Mouse (Mus musculus) retina, postnatal 1 day (tissue): ENCODE data around the gene Zfp319.

Experiments used
- DNase-seq: peaks from one replicate; pipeline ENCODE4 v3.0.0-alpha.2; 2012

The Zfp319 gene

GRCm38 (mm10) chr8:95305526-95305925, 26.2 kb downstream of the Zfp319 start:
- no peak for DNase-seq

GRCm38 (mm10) chr8:95302410-95302809, 29.3 kb downstream of the Zfp319 start:
- peak; percentile 55 for DNase-seq

- no peak for DNase-seq
These were observed 37.9 kb downstream of the Zfp319 start for GRCm38 (mm10) chr8:95293891-95294290.

GRCm38 (mm10) chr8:95293172-95293571, 38.6 kb downstream of the Zfp319 start:
- no peak for DNase-seq

- DNase-seq = no peak
These were observed 42.6 kb downstream of the Zfp319 start for GRCm38 (mm10) chr8:95289066-95289650.

- DNase-seq = peak; percentile 40
These were observed 50.3 kb downstream of the Zfp319 start for GRCm38 (mm10) chr8:95281493-95281892.
